Mouse (Mus musculus): Measurements from ENCODE around the gene Tram1l1. TPM values are rescaled to one million over a fixed set of nuclear protein-coding genes. Genes with fewer than 3 reads are reported as not detected.
"Not testable (repeated sequence)": the region's sequence is repeated elsewhere in the genome, so short reads cannot be mapped to it uniquely, and the experiment has no call there.

The Tram1l1 gene
- 14.7 and 22.1 TPM in 2 replicates for polyA plus RNA-seq (2016; fragmentation: Nextera tagmentation; extraction: Ambion mirVana)

GRCm38 (mm10) chr3:124320821-124321576 is at the start of gene Tram1l1:
Gene Tram1l1, plus strand, starts transcription at chr3:124320855.
- Histone ChIP-seq H3K36me3 (no peaks in the 10 kb centered on the region), H3K4me1 (replicated peaks) (peaks cover 18% of the 10 kb centered on the region), H3K27ac (peak within 1 kb of the TSS; percentile 89), H3K9me3 (no peaks in the 10 kb centered on the region), H3K4me3 (peak within 1 kb of the TSS; percentile 66), H3K27me3 (ENCODE audit: insufficient read depth, poor library complexity, severe bottlenecking) (no peaks in the 10 kb centered on the region)
- 3% methylated on average over 53 of the region's 53 CpGs for WGBS
- peak; percentile 90 for DNase-seq (ENCODE audit: low spot score)

- no peaks in the 10 kb centered on the region for H3K9me3 ChIP-seq
- H3K4me1 ChIP-seq (replicated peaks) = no peaks in the 10 kb centered on the region
- H3K36me3 ChIP-seq = no peaks in the 10 kb centered on the region
- no peak for DNase-seq (ENCODE audit: low spot score)
- 86% methylated on average over 4 of the region's 4 CpGs for whole genome bisulfite sequencing
- no peak overlapping the region for H3K4me3 ChIP-seq
- H3K27ac ChIP-seq = no peak overlapping the region
- no peaks in the 10 kb centered on the region for H3K27me3 ChIP-seq (ENCODE audit: insufficient read depth, poor library complexity, severe bottlenecking)
Observed at GRCm38 (mm10) chr3:124271229-124271628, 49.4 kb upstream of the Tram1l1 start.

- 83% methylated on average over 3 of the region's 3 CpGs for WGBS
- no peak for DNase-seq (ENCODE audit: low spot score)
- Histone ChIP-seq H3K4me1 (replicated peaks) (no peaks in the 10 kb centered on the region), H3K27ac (no peak overlapping the region), H3K9me3 (no peaks in the 10 kb centered on the region), H3K4me3 (no peak overlapping the region), H3K27me3 (ENCODE audit: insufficient read depth, poor library complexity, severe bottlenecking) (no peaks in the 10 kb centered on the region), H3K36me3 (no peaks in the 10 kb centered on the region)
Observed at GRCm38 (mm10) chr3:124271668-124272067, 49.0 kb upstream of the Tram1l1 start.

GRCm38 (mm10) chr3:124272465-124273089 is 48.1 kb upstream of the Tram1l1 start:
- Histone ChIP-seq H3K4me3 (no peak overlapping the region), H3K9me3 (no peaks in the 10 kb centered on the region), H3K27me3 (ENCODE audit: insufficient read depth, poor library complexity, severe bottlenecking) (no peaks in the 10 kb centered on the region), H3K36me3 (no peaks in the 10 kb centered on the region), H3K4me1 (replicated peaks) (no peaks in the 10 kb centered on the region), H3K27ac (no peak overlapping the region)
- no peak for DNase-seq (ENCODE audit: low spot score)
- WGBS = 63% methylated on average over 2 of the region's 2 CpGs

- peak; percentile 45 for DNase-seq (ENCODE audit: low spot score)
- H3K27me3 ChIP-seq (ENCODE audit: insufficient read depth, poor library complexity, severe bottlenecking); H3K9me3 ChIP-seq; H3K36me3 ChIP-seq; H3K27ac ChIP-seq; H3K4me1 ChIP-seq (replicated peaks); H3K4me3 ChIP-seq: not testable (repeated sequence)
- 14% methylated on average over 13 of the region's 13 CpGs for WGBS
Observed at GRCm38 (mm10) chr3:124274928-124275609, 45.6 kb upstream of the Tram1l1 start.

- not testable (repeated sequence) for H3K4me3 ChIP-seq; H3K9me3 ChIP-seq; H3K27ac ChIP-seq; DNase-seq (ENCODE audit: low spot score); H3K27me3 ChIP-seq (ENCODE audit: insufficient read depth, poor library complexity, severe bottlenecking); H3K4me1 ChIP-seq (replicated peaks); H3K36me3 ChIP-seq
- 44% methylated on average over 7 of the region's 7 CpGs for WGBS
Observed at GRCm38 (mm10) chr3:124288936-124289335, 31.7 kb upstream of the Tram1l1 start.

GRCm38 (mm10) chr3:124319254-124319653 is 1.4 kb upstream of the Tram1l1 start:
- WGBS = 88% methylated on average over 4 of the region's 4 CpGs
- Histone ChIP-seq H3K36me3 (no peaks in the 10 kb centered on the region), H3K27ac (no peak overlapping the region), H3K27me3 (ENCODE audit: insufficient read depth, poor library complexity, severe bottlenecking) (no peaks in the 10 kb centered on the region), H3K4me3 (no peak overlapping the region), H3K4me1 (replicated peaks) (peaks cover 18% of the 10 kb centered on the region), H3K9me3 (no peaks in the 10 kb centered on the region)
- DNase-seq (ENCODE audit: low spot score) = no peak

GRCm38 (mm10) chr3:124320398-124320797 is 257 bp upstream of the Tram1l1 start:
- Histone ChIP-seq H3K27me3 (ENCODE audit: insufficient read depth, poor library complexity, severe bottlenecking) (no peaks in the 10 kb centered on the region), H3K4me3 (peak overlapping the region; percentile 66), H3K9me3 (no peaks in the 10 kb centered on the region), H3K36me3 (no peaks in the 10 kb centered on the region), H3K4me1 (replicated peaks) (peaks cover 18% of the 10 kb centered on the region), H3K27ac (peak overlapping the region; percentile 89)
- no peak for DNase-seq (ENCODE audit: low spot score)
- 22% methylated on average over 2 of the region's 2 CpGs for WGBS

GRCm38 (mm10) chr3:124346445-124346844 is 25.8 kb downstream of the Tram1l1 start:
- Histone ChIP-seq H3K9me3 (no peaks in the 10 kb centered on the region), H3K4me3 (no peak overlapping the region), H3K27me3 (ENCODE audit: insufficient read depth, poor library complexity, severe bottlenecking) (no peaks in the 10 kb centered on the region), H3K27ac (no peak overlapping the region), H3K4me1 (replicated peaks) (no peaks in the 10 kb centered on the region), H3K36me3 (no peaks in the 10 kb centered on the region)
- no peak for DNase-seq (ENCODE audit: low spot score)

- no peak for DNase-seq (ENCODE audit: low spot score)
- Histone ChIP-seq H3K27me3 (ENCODE audit: insufficient read depth, poor library complexity, severe bottlenecking) (no peaks in the 10 kb centered on the region), H3K36me3 (no peaks in the 10 kb centered on the region), H3K27ac (no peak overlapping the region), H3K4me3 (no peak overlapping the region), H3K4me1 (replicated peaks) (no peaks in the 10 kb centered on the region), H3K9me3 (no peaks in the 10 kb centered on the region)
- WGBS = 90% methylated on average over 3 of the region's 3 CpGs
Observed at GRCm38 (mm10) chr3:124357533-124357932, 36.9 kb downstream of the Tram1l1 start.

- DNase-seq (ENCODE audit: low spot score) = no peak
- H3K9me3 ChIP-seq = no peaks in the 10 kb centered on the region
- no peak overlapping the region for H3K27ac ChIP-seq
- no peaks in the 10 kb centered on the region for H3K4me1 ChIP-seq (replicated peaks)
- no peaks in the 10 kb centered on the region for H3K36me3 ChIP-seq
- WGBS = 90% methylated on average over 2 of the region's 2 CpGs
- no peak overlapping the region for H3K4me3 ChIP-seq
- no peaks in the 10 kb centered on the region for H3K27me3 ChIP-seq (ENCODE audit: insufficient read depth, poor library complexity, severe bottlenecking)
Observed at GRCm38 (mm10) chr3:124372031-124372430, 51.4 kb downstream of the Tram1l1 start.

Data from hindbrain, embryonic 10.5 days (tissue).